Mouse (Mus musculus): ENCODE results near the gene Polr2g.

DNA sequence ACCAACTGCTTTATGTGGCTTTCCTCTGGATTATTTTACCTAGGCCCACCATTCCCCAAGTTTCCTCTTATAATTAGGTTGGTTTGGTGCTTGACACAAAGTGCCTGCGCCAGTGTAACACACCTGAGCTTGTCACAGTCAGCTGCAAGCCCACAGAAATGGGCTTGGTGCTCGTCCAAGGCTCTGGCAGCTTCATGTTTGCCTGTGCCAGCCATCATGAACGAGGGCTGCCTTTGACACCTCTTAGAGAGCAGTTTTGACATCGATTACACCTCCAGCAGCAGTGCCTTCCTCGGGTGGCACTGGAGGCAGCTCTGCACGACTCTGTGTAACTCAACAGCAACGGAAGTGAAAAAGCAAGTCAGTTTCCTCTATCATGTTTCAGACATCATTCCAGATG, 8.2 kb downstream of the Polr2g start:
- TF ChIP-seq CTCF (IDR thresholded peaks at IDR 0.05; ENCODE audit: control insufficient read depth, insufficient read depth, insufficient read length): no peak
- TF ChIP-seq MAX (IDR thresholded peaks at IDR 0.05): no peak

Data from C2C12 (cell line).